Mouse (Mus musculus) kidney, postnatal 0 days (tissue): Measurements from ENCODE around the gene Npepps. TPM values are rescaled to one million over a fixed set of nuclear protein-coding genes. Genes with fewer than 3 reads are reported as not detected.
A peak's percentile ranks its signal among the peaks of the same experiment; 100 is the strongest.

ENCODE experiments used
- ATAC-seq: fragments of 200-750 bp; cut with Nextera tagmentation; replicated peaks from 2 replicates; pipeline ENCODE4 v1.8.0; 2017; ENCODE audit warnings: low read depth, moderate number of reproducible peaks, moderate TSS enrichment, moderate library complexity; ENCODE audit not compliant: low FRiP score
- DNase-seq: peaks from one replicate; pipeline ENCODE4 v3.0.0-alpha.2; 2016; ENCODE audit warnings: low spot score
- H3K27ac ChIP-seq: fragments of 300-500 bp; sonication (generic); 2 replicates; pipeline ENCODE4 v1.5.1; 2014; ENCODE audit warnings: mild to moderate bottlenecking
- H3K27me3 ChIP-seq: fragments of 300-500 bp; sonication (generic); 2 replicates; pipeline ENCODE4 v1.6.1; 2014; ENCODE audit warnings: low read length, mixed read lengths; ENCODE audit not compliant: insufficient read depth
- H3K36me3 ChIP-seq: fragments of 300-500 bp; sonication (generic); 2 replicates; pipeline ENCODE4 v1.6.1; 2014; ENCODE audit warnings: low read length, mixed read lengths; ENCODE audit not compliant: insufficient read depth
- H3K4me1 ChIP-seq: fragments of 300-500 bp; sonication (generic); replicated peaks from 2 replicates; pipeline ENCODE4 v1.6.1; 2014; ENCODE audit warnings: antibody characterized with exemption, low read length, mixed read lengths; ENCODE audit not compliant: insufficient read depth
- H3K4me2 ChIP-seq: fragments of 300-500 bp; sonication (generic); 2 replicates; pipeline ENCODE4 v1.6.1; 2014; ENCODE audit warnings: mild to moderate bottlenecking, low read length, moderate library complexity, mixed read lengths
- H3K4me3 ChIP-seq: fragments of 300-500 bp; sonication (generic); replicated peaks from 2 replicates; pipeline ENCODE4 v1.5.1; 2014; ENCODE audit warnings: low read depth, low read length
- H3K9ac ChIP-seq: fragments of 300-500 bp; sonication (generic); 2 replicates; pipeline ENCODE4 v1.6.1; 2014; ENCODE audit warnings: low read depth, low read length
- H3K9me3 ChIP-seq: fragments of 300-500 bp; sonication (generic); replicated peaks from 2 replicates; pipeline ENCODE4 v1.6.1; 2016; ENCODE audit warnings: low read length, inconsistent platforms, mixed read lengths
- CTCF ChIP-seq: IDR thresholded peaks from 2 replicates; pipeline ENCODE4 v1.5.1; 2016; ENCODE audit warnings: antibody characterized with exemption, low read depth, mild to moderate bottlenecking, moderate library complexity
- WGBS: fragments of 180-500 bp; shearing (Covaris S2); extraction: QIAGEN DNeasy Blood & Tissue Kit; methylation state at CpG from one replicate; pipeline ENCODE4 v1.1.7; 2014; 5-methylcytosine and 5-hydroxymethylcytosine counted together
- polyA plus RNA-seq: library from polyadenylated mRNA; unstranded; fragments of >200 nt; fragmentation: Nextera tagmentation; extraction: Ambion mirVana; gene quantifications from 2 replicates; pipeline ENCODE4 v1.2.1, GENCODE M21; 2015

Npepps gene
- polyA plus RNA-seq, 1 experiment from 2014 or later: 46.5 TPM

DNA sequence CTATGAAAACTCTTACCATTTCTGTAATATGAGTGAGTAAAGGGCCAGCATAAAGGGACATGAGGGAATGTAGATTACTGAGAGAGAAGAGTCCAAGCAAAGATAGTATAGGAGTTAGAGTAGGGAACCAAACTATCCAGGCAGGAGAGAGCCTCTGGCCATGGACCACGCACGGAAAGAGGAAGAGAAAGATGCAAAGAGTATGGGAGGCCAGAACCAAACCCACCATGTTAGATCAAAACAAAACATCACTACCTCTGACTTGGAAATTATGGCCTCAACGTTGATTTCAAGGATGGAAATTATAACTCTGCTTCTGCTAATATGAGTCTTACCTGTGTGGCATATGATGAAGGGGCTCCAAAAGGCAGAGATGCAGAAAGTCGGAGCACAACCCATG is 4.4 kb upstream of the Npepps start:
- Histone ChIP-seq H3K9me3 (no peaks in the 10 kb centered on the region), H3K9ac (no peak overlapping the region), H3K36me3 (no peaks in the 10 kb centered on the region), H3K4me1 (no peaks in the 10 kb centered on the region), H3K27ac (no peak overlapping the region), H3K4me3 (no peak overlapping the region), H3K27me3 (no peaks in the 10 kb centered on the region), H3K4me2 (no peak overlapping the region)
- 80% methylated on average over 4 of the region's 4 CpGs for WGBS
- TF ChIP-seq CTCF: no peak
- no peak for ATAC-seq
- DNase-seq: no peak

DNA sequence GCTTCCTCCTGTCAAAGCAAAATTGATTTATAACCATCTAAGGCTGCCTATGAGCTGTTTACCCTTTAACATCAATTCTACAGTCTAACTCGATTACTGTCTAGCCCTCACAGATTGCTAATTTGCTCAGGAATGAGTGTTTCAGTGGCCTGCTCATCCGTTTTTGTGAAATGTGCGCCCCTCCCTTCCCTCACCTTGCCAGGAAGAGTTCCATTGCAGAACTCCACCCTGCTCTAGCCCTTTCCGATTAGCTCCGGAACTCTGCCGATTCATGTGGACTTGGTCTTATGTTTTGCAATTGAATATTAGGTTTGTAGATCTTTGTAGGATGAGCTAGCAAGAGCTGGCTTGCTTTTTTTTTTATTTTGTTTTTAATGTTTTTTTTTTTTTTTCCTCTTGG is 1.7 kb upstream of the Npepps start:
- Histone ChIP-seq H3K9me3 (no peaks in the 10 kb centered on the region), H3K27ac (no peak overlapping the region), H3K9ac (no peak overlapping the region), H3K36me3 (no peaks in the 10 kb centered on the region), H3K4me2 (no peak overlapping the region), H3K4me1 (peaks cover 10% of the 10 kb centered on the region; the same call in 1 of the 2 replicates), H3K4me3 (no peak overlapping the region), H3K27me3 (no peaks in the 10 kb centered on the region)
- 88% methylated on average over 6 of the region's 6 CpGs for WGBS
- no peak for TF ChIP-seq CTCF
- DNase-seq (no peak), ATAC-seq (no peak)

DNA sequence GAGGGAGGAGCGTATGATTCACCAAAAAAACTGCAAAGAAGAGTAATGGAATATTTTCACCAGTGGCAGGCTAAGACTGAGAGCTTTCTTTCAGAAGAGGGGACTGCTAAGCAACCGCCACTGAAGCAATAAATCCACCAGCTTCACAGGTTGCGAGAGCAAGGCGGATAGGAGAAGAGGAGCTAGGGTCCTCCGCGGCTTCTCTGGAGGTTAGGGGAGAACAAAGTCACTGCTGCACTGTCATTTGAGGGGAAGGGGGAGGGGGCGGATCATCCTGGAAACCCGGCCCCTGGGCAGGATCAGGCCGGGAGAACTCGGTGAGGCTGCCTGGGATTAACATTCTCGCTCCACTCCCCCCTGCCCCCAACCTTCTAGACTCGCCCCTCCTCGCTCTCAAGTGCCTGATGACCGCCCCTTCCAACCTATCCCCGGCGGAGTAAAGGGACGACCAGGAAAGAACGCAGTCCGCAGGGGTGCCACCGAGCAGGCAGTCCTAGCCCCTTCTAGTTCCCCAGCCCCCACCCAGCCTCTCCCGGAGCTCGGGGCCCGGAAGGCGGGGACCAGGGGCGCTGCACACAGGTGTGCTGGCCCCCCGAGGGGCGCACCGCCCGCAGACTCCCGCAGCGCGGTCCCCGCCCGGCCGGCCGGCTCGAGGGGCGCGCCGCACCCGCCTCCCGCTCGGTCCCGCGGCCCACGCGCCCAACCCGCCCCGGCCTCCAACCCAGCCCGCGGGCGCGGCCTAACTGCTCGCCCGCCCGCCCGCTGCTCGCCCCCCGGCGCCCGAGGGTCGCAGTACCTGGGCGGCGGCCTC is 828 bp downstream of the Npepps start:
- TF ChIP-seq CTCF: no peak
- H3K27me3 ChIP-seq: no peaks in the 10 kb centered on the region
- DNase-seq (peak; percentile 89), ATAC-seq (peak; percentile 84)
- no peaks in the 10 kb centered on the region for H3K36me3 ChIP-seq
- H3K27ac ChIP-seq: peak overlapping the region; percentile 98
- H3K9ac ChIP-seq: peak overlapping the region; percentile 100
- WGBS: under 1% methylated on average over 60 of the region's 64 CpGs
- peak overlapping the region; percentile 68 for H3K4me2 ChIP-seq
- peaks cover 10% of the 10 kb centered on the region; the same call in 1 of the 2 replicates for H3K4me1 ChIP-seq
- peak overlapping the region; percentile 99 for H3K4me3 ChIP-seq
- H3K9me3 ChIP-seq: no peaks in the 10 kb centered on the region

DNA sequence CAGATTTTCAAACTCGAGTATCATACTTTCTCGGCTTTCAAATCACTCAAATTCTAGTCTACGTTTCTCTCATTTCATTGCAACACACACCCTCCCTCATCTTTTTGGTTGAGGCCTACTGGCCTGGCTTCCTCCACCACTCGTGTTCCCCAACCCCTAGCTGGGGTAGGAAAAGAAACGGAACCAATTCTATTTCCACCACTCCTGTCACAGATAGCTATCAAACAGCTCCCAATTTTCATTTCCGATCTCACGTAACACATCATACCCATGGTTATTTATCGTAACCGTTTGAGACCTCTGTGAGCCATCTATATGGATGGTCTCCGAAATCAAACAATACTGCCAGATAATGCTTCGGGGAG is 1.4 kb downstream of the Npepps start:
- Histone ChIP-seq H3K4me2 (peak overlapping the region; percentile 68), H3K9ac (peak overlapping the region; percentile 100), H3K4me3 (peak overlapping the region; percentile 99), H3K36me3 (no peaks in the 10 kb centered on the region), H3K27ac (peak overlapping the region; percentile 98), H3K27me3 (no peaks in the 10 kb centered on the region), H3K9me3 (no peaks in the 10 kb centered on the region), H3K4me1 (peaks cover 10% of the 10 kb centered on the region; the same call in 1 of the 2 replicates)
- no peak for DNase-seq
- no peak for TF ChIP-seq CTCF
- ATAC-seq: no peak
- 13% methylated on average over 11 of the region's 11 CpGs for WGBS

DNA sequence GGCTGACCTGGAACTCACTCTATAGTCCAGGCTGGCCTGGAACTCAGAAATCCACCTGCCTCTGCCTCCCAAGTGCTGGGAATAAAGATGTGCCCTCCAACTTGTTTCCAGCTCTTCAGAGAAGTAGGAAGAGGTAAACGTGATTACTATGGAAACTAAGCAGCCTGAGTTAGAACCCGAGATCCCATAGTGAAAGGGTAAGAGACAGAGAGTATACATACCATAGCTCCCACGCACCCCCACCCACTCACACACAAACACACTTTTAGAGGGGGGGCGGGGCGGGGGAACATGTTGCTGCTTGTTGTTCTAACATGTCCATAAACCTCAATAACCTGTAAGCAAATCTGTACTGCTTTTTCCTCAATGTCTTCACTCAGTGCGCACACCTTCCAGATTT is 2.0 kb downstream of the Npepps start:
- H3K27ac ChIP-seq: no peak overlapping the region
- 62% methylated on average over 6 of the region's 6 CpGs for WGBS
- H3K9me3 ChIP-seq: no peaks in the 10 kb centered on the region
- peak overlapping the region; percentile 99; the same call in 1 of the 2 replicates for H3K4me3 ChIP-seq
- TF ChIP-seq CTCF: no peak
- peak overlapping the region; percentile 100; the same call in 1 of the 2 replicates for H3K9ac ChIP-seq
- peak overlapping the region; percentile 68 for H3K4me2 ChIP-seq
- ATAC-seq (no peak), DNase-seq (no peak)
- H3K4me1 ChIP-seq: peaks cover 10% of the 10 kb centered on the region; the same call in 1 of the 2 replicates
- H3K27me3 ChIP-seq: no peaks in the 10 kb centered on the region
- H3K36me3 ChIP-seq: no peaks in the 10 kb centered on the region

DNA sequence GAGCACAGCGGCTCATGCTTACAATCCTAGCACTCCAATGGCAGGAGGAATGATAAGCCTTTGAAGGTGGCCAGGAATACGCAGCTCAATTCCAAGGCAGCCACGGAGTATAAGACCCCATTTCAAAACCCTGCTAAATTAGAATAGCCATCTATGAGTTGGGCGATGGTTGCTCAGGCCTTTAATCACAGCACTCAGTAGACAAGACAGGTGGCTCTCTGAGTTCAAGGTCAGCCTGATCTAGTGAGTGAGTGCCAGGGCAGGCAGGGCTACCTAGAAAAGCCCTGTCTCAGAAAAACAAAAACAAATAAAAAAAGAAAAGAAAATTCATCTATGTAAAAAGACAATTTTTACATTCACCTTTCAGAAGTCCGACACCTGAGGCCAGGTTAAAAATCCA is 3.3 kb downstream of the Npepps start:
- no peak for ATAC-seq
- 84% methylated on average over 5 of the region's 5 CpGs for WGBS
- no peak for TF ChIP-seq CTCF

More for the DNA sequence above, 3.3 kb downstream of the Npepps start:
- no peaks in the 10 kb centered on the region for H3K36me3 ChIP-seq
- H3K27me3 ChIP-seq: no peaks in the 10 kb centered on the region
- no peak overlapping the region for H3K4me3 ChIP-seq
- H3K4me2 ChIP-seq: no peak overlapping the region
- H3K27ac ChIP-seq: no peak overlapping the region
- no peak overlapping the region for H3K9ac ChIP-seq
- DNase-seq: no peak
- peaks cover 10% of the 10 kb centered on the region; the same call in 1 of the 2 replicates for H3K4me1 ChIP-seq
- H3K9me3 ChIP-seq: no peaks in the 10 kb centered on the region
